Mouse (Mus musculus): ENCODE measurements at regions not wholly inside any gene's neighbourhood (a gene's known extent, or its start where the extent isn't known, plus 50 kb on each side); places are given as distances from the start of the nearest gene placed in this dataset.

- no peak for TF ChIP-seq NANOG (IDR thresholded peaks at IDR 0.05; ENCODE audit: borderline replicate concordance, low read length)
- TF ChIP-seq CTCF (conservative IDR thresholded peaks at IDR 0.05; ENCODE audit: low read length), result no peak
- H3K36me3 ChIP-seq (ENCODE audit: insufficient read depth, low read length), result no peaks in the 10 kb centered on the region
- H3K4me1 ChIP-seq (replicated peaks; ENCODE audit: low read depth, low read length), result peaks cover 13% of the 10 kb centered on the region
- H3K27me3 ChIP-seq (ENCODE audit: insufficient read depth, low read length), result no peaks in the 10 kb centered on the region
- H3K4me3 ChIP-seq (replicated peaks; ENCODE audit: low read length), result no peak overlapping the region
- no peaks in the 10 kb centered on the region for H3K9me3 ChIP-seq (ENCODE audit: low read length)
These were observed 62.7 kb downstream of the Lrrc30 start for GRCm38 (mm10) chr17:67569865-67570264.

GRCm38 (mm10) chr17:67566216-67566615, 66.3 kb downstream of the Lrrc30 start:
- no peak overlapping the region for H3K4me3 ChIP-seq (replicated peaks; ENCODE audit: low read length)
- TF ChIP-seq POU5F1 (IDR thresholded peaks at IDR 0.05; ENCODE audit: borderline replicate concordance, low read length) (no peak), NANOG (IDR thresholded peaks at IDR 0.05; ENCODE audit: borderline replicate concordance, low read length) (no peak), CTCF (conservative IDR thresholded peaks at IDR 0.05; ENCODE audit: low read length) (no peak)
- peaks cover 15% of the 10 kb centered on the region for H3K4me1 ChIP-seq (replicated peaks; ENCODE audit: low read depth, low read length)
- H3K27me3 ChIP-seq (ENCODE audit: insufficient read depth, low read length), result no peaks in the 10 kb centered on the region
- H3K9me3 ChIP-seq (ENCODE audit: low read length), result no peaks in the 10 kb centered on the region
- H3K36me3 ChIP-seq (ENCODE audit: insufficient read depth, low read length), result no peaks in the 10 kb centered on the region

DNA sequence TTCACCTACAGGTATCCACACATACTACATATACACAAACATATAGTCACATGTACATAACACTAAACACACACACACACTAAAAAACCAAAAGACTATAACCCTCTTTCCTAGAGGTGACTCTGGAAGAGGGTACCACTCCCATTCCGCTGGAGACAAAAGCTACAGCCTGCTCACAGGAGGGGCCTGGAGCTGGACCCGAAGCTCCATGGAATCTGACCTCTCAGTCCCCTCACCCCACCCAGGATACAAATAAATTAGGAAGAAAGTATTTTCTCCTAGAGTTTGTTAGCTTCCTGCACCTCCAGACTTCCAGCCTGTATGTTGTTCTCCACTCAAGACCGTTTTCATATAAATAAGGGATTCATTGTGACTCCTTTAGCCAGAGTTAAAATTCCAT, 66.8 kb downstream of the Lrrc30 start:
- H3K9me3 ChIP-seq (ENCODE audit: low read length), result no peaks in the 10 kb centered on the region
- no peak overlapping the region for H3K4me3 ChIP-seq (replicated peaks; ENCODE audit: low read length)
- peaks cover 15% of the 10 kb centered on the region for H3K4me1 ChIP-seq (replicated peaks; ENCODE audit: low read depth, low read length)
- H3K27me3 ChIP-seq (ENCODE audit: insufficient read depth, low read length), result no peaks in the 10 kb centered on the region
- no peaks in the 10 kb centered on the region for H3K36me3 ChIP-seq (ENCODE audit: insufficient read depth, low read length)
- TF ChIP-seq POU5F1 (IDR thresholded peaks at IDR 0.05; ENCODE audit: borderline replicate concordance, low read length) (no peak), CTCF (conservative IDR thresholded peaks at IDR 0.05; ENCODE audit: low read length) (no peak), NANOG (IDR thresholded peaks at IDR 0.05; ENCODE audit: borderline replicate concordance, low read length) (no peak)

DNA sequence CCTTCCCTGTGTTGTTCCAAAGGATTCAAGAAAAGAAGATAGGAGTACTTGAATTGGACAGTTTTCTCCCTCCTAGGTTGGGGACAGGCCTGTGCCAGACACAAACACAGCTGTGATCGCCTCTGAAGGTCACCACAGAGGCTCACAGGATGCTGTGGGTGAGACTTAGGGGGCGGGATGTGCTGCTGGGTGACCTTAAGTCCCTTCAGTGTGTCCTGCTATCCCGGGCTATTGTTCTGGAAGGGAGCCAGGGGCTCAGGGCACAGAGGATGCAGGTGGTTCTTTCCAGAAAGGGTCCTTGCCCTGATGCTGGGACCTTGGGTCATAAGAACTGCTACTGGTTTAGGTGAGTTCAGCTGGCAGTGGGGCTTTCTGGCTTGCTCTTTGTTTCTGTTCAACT, 67.7 kb downstream of the Lrrc30 start:
- Histone ChIP-seq H3K4me3 (replicated peaks; ENCODE audit: low read length) (no peak overlapping the region), H3K4me1 (replicated peaks; ENCODE audit: low read depth, low read length) (peaks cover 15% of the 10 kb centered on the region), H3K27me3 (ENCODE audit: insufficient read depth, low read length) (no peaks in the 10 kb centered on the region), H3K9me3 (ENCODE audit: low read length) (no peaks in the 10 kb centered on the region), H3K36me3 (ENCODE audit: insufficient read depth, low read length) (no peaks in the 10 kb centered on the region)
- TF ChIP-seq POU5F1 (IDR thresholded peaks at IDR 0.05; ENCODE audit: borderline replicate concordance, low read length), result no peak
- TF ChIP-seq NANOG (IDR thresholded peaks at IDR 0.05; ENCODE audit: borderline replicate concordance, low read length), result no peak
- TF ChIP-seq CTCF (conservative IDR thresholded peaks at IDR 0.05; ENCODE audit: low read length), result no peak

DNA sequence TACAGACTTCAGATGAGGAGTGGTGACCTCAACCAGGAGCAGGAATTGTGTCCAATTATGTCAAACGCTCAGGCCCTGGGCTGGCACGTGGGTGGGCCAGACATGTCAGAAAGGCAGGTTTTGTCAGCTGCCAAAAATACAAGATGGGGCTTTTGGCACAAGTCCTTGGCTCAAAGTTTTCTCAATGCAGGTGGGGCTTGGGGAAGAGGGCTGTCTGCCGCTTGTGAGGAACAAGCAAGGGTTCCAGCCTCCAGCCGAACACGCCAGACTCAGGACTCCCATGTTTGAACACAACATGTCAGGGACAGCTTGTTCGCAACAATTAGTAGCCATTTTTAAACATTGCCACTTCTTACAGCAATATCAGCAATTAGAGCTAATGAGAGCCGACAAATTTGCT, 69.5 kb downstream of the Lrrc30 start:
- Histone ChIP-seq H3K27me3 (ENCODE audit: insufficient read depth, low read length) (no peaks in the 10 kb centered on the region), H3K36me3 (ENCODE audit: insufficient read depth, low read length) (no peaks in the 10 kb centered on the region), H3K9me3 (ENCODE audit: low read length) (no peaks in the 10 kb centered on the region), H3K4me1 (replicated peaks; ENCODE audit: low read depth, low read length) (peaks cover 15% of the 10 kb centered on the region), H3K4me3 (replicated peaks; ENCODE audit: low read length) (no peak overlapping the region)
- TF ChIP-seq POU5F1 (IDR thresholded peaks at IDR 0.05; ENCODE audit: borderline replicate concordance, low read length), result no peak

DNA sequence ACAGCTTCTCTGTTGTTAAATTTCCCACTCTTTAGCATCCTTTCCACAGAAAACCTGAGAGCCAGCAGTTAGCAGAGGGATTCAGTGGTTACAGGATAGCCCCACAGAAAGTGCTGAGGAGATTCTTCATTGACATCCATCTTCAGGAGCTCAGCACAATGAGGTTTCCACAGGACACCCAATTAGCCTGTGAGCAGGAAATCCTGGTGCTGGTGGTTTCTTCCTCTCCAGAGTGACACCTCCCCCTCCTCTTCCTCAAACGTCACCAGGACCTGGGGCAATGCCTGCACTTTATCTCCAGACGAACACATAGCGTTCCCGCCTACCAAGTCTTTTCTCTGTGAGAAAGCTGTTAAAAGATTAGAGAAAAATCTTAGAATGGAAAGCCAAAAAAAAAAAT, 70.7 kb downstream of the Lrrc30 start:
- no peak for TF ChIP-seq CTCF (conservative IDR thresholded peaks at IDR 0.05; ENCODE audit: low read length)
- TF ChIP-seq NANOG (IDR thresholded peaks at IDR 0.05; ENCODE audit: borderline replicate concordance, low read length), result no peak

DNA sequence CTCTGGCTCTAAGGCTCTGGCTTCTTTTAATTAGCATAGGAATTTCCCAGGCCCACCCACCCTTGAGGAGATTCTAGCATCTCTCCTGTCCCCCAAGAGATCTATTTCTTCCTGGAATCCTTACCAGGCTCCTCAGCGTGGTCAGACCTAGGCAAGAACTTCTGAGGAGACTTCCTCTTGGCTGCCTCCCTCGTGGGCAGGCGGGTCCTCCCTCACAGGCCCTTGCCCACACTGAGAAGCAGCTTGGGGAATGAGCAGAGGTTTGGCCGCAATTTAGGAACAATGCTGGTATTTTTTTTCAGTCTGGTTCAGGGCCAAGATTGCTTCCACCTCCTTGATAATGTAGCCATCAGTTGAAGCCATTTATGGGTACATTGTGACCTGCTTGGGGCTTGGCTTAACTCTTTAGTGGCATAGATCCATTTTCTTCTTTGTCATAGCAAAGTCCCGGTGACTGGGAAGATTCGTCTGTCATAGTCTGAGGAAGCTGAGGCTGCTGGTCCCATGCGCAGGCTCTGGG, 75.1 kb downstream of the Lrrc30 start:
- H3K27me3 ChIP-seq (ENCODE audit: insufficient read depth, low read length), result no peaks in the 10 kb centered on the region
- TF ChIP-seq POU5F1 (IDR thresholded peaks at IDR 0.05; ENCODE audit: borderline replicate concordance, low read length) (no peak), NANOG (IDR thresholded peaks at IDR 0.05; ENCODE audit: borderline replicate concordance, low read length) (no peak), CTCF (conservative IDR thresholded peaks at IDR 0.05; ENCODE audit: low read length) (no peak)
- H3K36me3 ChIP-seq (ENCODE audit: insufficient read depth, low read length), result no peaks in the 10 kb centered on the region
- H3K4me3 ChIP-seq (replicated peaks; ENCODE audit: low read length), result no peak overlapping the region
- no peaks in the 10 kb centered on the region for H3K9me3 ChIP-seq (ENCODE audit: low read length)
- H3K4me1 ChIP-seq (replicated peaks; ENCODE audit: low read depth, low read length), result no peaks in the 10 kb centered on the region

More for the DNA sequence above, 70.7 kb downstream of the Lrrc30 start:
- Histone ChIP-seq H3K9me3 (ENCODE audit: low read length) (no peaks in the 10 kb centered on the region), H3K36me3 (ENCODE audit: insufficient read depth, low read length) (no peaks in the 10 kb centered on the region), H3K4me3 (replicated peaks; ENCODE audit: low read length) (no peak overlapping the region), H3K27me3 (ENCODE audit: insufficient read depth, low read length) (no peaks in the 10 kb centered on the region), H3K4me1 (replicated peaks; ENCODE audit: low read depth, low read length) (peaks cover 15% of the 10 kb centered on the region)

DNA sequence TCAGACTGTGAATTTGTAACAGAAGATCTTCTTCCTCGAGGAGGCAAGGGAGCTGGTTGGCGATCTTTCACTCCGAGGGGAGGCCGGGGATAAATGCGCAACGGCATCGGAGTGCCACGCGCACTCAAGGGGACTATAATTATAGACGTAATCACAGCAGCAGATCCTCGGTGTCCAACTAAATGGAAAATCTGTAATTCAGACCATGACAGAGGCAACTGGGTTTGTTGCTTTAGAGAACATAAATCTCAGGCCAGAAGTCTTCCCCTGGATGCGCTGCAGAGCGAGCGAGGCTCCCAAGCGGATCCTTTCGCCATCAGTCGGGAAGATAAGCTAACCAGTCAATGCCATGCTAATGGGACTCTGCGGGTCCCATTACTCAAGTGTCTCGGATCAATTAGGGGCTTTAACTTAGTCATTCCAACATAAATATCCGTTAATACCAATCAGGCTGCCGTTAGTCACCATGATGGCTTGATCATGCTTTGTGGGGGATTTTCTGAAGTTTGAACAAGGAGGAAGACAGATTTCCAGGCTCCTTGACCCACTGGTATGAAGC, 79.9 kb downstream of the Lrrc30 start:
- no peak for TF ChIP-seq POU5F1 (IDR thresholded peaks at IDR 0.05; ENCODE audit: borderline replicate concordance, low read length)
- no peak for TF ChIP-seq NANOG (IDR thresholded peaks at IDR 0.05; ENCODE audit: borderline replicate concordance, low read length)
- TF ChIP-seq CTCF (conservative IDR thresholded peaks at IDR 0.05; ENCODE audit: low read length), result no peak
- H3K36me3 ChIP-seq (ENCODE audit: insufficient read depth, low read length), result no peaks in the 10 kb centered on the region
- no peaks in the 10 kb centered on the region for H3K27me3 ChIP-seq (ENCODE audit: insufficient read depth, low read length)
- H3K9me3 ChIP-seq (ENCODE audit: low read length), result peaks cover 18% of the 10 kb centered on the region
- H3K4me1 ChIP-seq (replicated peaks; ENCODE audit: low read depth, low read length), result no peaks in the 10 kb centered on the region
- no peak overlapping the region for H3K4me3 ChIP-seq (replicated peaks; ENCODE audit: low read length)

GRCm38 (mm10) chr17:67548966-67549700, 83.4 kb downstream of the Lrrc30 start:
- Histone ChIP-seq H3K4me1 (replicated peaks; ENCODE audit: low read depth, low read length) (no peaks in the 10 kb centered on the region), H3K9me3 (ENCODE audit: low read length) (peaks cover 48% of the 10 kb centered on the region), H3K4me3 (replicated peaks; ENCODE audit: low read length) (no peak overlapping the region), H3K27me3 (ENCODE audit: insufficient read depth, low read length) (no peaks in the 10 kb centered on the region), H3K36me3 (ENCODE audit: insufficient read depth, low read length) (no peaks in the 10 kb centered on the region)
- TF ChIP-seq CTCF (conservative IDR thresholded peaks at IDR 0.05; ENCODE audit: low read length) (no peak), POU5F1 (IDR thresholded peaks at IDR 0.05; ENCODE audit: borderline replicate concordance, low read length) (no peak), NANOG (IDR thresholded peaks at IDR 0.05; ENCODE audit: borderline replicate concordance, low read length) (no peak)

Measured in E14TG2a.4 (cell line).